Mouse (Mus musculus): ENCODE measurements at regions not wholly inside any gene's neighbourhood (a gene's known extent, or its start where the extent isn't known, plus 50 kb on each side); places are given as distances from the start of the nearest gene placed in this dataset.

DNA sequence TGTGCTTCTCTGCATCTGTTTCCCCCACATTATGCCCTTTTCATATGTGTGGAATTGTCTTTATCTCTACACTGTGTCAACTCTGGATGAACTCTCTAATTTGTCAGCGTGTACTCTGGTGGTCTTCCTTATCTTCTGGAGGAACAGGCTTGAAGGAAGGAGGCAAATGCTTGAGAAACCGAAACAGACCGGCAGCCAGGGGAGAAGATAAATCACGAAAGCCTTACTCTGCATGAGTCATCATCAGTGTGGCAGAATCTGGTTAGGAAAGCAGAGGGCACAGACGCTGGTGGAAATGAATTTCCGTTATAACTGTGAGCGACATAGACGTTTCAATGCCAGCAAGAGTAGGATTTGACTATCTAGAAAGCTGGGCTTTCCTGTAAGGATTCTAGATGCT is 100.0 kb upstream of the Slc30a5 start:
- no peak for DNase-seq (ENCODE audit: low spot score in 2 of 2)

DNA sequence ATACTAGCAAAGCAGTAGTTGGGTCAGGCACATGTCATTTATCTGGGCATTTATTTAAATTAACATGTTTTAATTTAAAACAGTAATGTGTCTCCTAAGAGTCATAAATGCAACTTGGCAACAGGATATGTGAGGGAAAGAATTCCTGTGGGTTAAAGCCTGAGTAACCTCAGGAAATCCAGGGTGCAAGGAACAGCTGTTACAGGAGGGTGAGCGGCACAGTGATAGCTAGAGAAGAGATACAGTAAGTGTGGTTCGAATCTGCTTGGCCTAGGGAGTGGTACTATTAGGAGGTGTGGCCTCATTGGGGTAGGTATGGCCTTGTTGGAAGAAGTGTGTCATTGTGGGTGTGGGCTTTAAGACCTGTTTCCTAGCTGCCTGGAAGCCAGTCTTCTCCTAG is 66.3 kb upstream of the Slc30a5 start:
- no peak for DNase-seq (ENCODE audit: low spot score in 2 of 2)

- DNase-seq (ENCODE audit: low spot score in 2 of 2): no peak
Observed at GRCm38 (mm10) chr13:100893871-100894270, 60.6 kb upstream of the Slc30a5 start.

DNA sequence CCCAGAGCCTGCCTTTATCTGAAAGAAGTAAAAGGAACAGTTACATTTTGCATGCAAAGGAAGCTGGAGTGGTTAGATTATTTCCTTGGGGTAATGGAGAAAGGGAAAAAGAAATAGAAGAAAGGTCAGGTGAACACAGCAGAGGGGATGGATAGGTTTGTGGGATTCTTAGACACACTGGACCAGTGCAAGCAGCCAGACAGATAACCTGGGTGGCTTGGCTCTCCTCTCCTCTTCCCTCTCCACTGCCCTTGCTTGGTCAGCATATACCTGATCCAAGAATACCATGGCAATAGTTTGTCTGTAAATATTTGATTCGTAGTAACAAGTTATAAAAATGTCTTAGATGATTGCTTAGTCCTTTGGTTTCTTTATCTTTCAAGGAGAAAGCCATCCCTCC is 59.9 kb upstream of the Slc30a5 start:
- DNase-seq (ENCODE audit: low spot score in 2 of 2): no peak

GRCm38 (mm10) chr13:100892647-100893071 is 59.4 kb upstream of the Slc30a5 start:
- no peak for DNase-seq (ENCODE audit: low spot score in 2 of 2)

- DNase-seq (ENCODE audit: low spot score in 2 of 2): peak; percentile 76 to 84
Observed at GRCm38 (mm10) chr13:100892204-100892603, 59.0 kb upstream of the Slc30a5 start.

DNA sequence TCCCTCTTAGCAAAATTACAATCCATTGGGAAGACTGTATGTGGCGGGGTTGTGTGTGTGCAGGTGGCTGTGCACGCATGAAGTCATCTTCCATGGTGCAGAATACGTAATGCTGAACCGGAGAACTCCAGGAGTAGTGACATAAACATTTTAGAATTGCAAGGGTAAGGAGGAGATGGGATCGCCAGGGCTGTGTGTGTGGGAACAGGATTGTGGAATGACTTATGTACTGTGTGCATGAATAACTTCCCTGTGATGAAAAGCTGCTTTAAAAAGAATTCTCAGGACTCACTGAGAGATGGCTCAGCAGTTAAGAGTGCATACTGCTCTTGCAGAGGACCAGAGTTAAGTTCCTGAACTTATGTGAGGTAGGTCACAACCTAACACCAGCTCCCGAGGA is 57.2 kb upstream of the Slc30a5 start:
- no peak for DNase-seq (ENCODE audit: low spot score in 2 of 2)

GRCm38 (mm10) chr13:100888481-100888880 is 55.3 kb upstream of the Slc30a5 start:
- DNase-seq (ENCODE audit: low spot score in 2 of 2): no peak

DNA sequence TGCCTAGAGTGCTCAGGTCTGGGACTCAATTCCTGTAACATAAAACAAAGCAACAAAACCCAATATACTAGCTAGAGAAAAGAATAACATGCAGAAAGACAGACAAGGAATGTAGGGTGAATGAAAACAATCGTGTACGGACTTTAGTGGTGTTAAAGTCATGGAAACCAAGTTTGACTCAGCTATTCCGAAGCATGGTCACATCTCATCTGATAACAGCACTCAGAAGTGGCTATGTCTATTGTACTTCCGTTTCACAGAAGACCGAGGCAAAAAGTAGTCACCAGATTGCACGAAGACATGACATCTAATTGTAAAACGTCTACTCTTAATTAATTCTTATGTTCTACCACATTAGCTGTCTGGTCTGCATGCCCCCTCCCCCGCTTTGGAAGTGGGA is 50.5 kb upstream of the Slc30a5 start:
- DNase-seq (ENCODE audit: low spot score in 2 of 2): no peak

Data from cerebellum, postnatal 4 days (tissue).